Mouse (Mus musculus) spleen, adult 18-20 months (tissue): ENCODE measurements around the gene Senp7.

Experiments
- DNase-seq, 2 experiments: peaks; one replicate each; pipeline ENCODE4 v3.0.0; 2022; ENCODE audit warnings: mixed read lengths in 2 of 2

Gene Senp7

DNA sequence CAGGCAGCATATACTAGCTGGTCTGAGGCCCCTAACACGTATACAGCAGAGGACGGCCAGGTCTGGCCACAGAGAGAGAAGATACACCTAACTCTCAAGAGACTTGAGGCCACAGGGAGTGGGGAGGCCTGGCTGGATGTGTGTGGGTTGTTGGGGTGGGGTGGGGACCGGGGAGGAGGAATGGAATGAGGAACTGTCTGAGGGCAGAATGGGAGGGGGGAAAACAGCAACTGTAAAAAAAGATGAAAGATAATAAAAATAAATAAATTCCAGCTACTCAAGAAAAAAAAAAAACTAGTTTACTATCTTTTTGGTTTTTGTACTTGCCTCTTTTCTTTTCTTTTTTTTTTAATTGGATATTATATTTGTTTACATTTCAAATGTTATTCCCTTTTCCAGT, 91.8 kb downstream of the Senp7 start:
- no peak for DNase-seq

DNA sequence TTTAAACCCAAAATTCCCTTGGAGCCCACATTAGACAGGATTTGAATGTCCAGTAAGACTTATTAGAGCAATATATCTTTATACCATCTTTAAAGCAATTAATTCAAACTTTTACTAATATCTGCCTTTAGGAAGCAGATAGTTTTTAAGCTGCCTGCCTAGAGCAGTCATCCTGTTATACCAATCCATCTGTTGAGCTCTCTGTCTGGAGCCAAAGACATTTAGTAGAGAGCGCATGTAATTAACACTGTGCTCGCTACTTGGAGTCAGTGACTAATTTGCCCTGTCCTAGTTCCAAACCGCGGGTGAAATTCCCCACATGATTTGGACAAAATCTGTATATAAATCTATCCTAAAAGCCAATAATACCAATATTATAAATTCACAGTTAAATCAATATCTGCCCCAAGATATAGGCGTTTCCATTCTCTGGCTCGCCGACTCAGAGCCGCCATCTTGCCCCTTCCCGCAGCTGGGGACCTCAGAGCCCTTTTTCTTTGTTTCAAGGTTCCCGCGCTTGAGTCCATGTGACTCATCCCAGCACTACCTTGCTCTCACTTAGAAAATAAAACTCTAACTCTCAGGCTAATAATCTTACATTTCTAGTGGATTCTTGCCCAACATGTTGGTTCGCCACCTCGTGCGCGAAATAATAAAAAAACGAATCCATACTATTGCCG, 96.9 kb downstream of the Senp7 start:
- no peak for DNase-seq

DNA sequence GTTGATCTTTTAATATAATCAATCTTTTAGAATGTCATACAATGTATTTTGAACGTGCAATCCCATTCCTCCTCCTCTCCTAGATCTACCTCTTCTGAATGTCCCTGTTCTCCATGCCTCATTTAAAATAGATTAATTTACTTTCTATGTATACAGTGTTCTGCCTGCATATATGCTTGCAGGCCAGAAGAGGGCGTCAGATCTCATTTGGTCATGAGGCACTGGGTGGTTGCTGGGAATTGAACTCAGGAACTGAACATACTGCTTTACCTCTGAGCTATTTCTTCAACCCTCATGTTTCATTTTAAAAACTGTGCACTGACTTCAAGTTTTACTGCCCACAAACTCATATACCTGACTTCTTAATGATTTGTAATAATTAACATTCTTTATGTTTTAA, 99.5 kb downstream of the Senp7 start:
- DNase-seq, result no peak

DNA sequence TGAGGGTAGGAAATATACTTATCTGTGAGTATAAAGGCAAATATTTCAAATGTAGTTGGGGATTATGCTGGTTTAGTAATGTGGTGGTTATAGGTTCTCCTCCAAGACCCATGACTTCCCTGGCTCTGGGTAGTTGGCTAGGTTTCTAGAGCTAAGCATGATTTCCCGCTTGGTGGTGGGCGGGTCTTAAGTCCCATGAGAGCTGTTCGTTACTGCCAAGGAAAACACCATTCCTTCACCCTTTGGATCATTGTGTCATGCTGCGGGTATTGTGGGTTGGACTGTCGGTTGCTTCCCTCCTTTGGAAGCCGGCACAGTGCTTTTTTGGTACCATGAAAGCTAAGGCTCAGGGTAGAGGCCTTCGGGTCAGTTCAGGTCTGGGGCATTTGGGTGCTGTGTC, 115.3 kb downstream of the Senp7 start:
- no peak for DNase-seq

DNA sequence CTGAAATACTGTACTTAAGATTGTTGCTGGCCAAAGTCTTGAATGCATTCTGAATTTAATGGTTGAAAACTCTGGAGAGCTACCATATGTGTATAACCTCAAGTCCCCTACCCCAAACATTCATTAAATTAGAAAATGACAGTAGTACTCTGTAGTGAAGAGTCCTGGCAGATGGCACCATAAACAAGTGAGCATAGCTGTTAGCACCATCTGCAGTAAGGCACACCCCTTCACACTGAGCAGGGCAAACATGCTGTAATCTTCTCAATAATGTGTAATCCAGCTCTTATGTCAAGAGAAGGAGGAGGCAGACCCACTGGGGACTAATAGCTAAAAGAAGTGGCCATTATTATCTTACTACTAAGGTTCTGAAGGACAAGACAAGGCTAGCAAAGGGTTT, 122.1 kb downstream of the Senp7 start:
- DNase-seq, result no peak

DNA sequence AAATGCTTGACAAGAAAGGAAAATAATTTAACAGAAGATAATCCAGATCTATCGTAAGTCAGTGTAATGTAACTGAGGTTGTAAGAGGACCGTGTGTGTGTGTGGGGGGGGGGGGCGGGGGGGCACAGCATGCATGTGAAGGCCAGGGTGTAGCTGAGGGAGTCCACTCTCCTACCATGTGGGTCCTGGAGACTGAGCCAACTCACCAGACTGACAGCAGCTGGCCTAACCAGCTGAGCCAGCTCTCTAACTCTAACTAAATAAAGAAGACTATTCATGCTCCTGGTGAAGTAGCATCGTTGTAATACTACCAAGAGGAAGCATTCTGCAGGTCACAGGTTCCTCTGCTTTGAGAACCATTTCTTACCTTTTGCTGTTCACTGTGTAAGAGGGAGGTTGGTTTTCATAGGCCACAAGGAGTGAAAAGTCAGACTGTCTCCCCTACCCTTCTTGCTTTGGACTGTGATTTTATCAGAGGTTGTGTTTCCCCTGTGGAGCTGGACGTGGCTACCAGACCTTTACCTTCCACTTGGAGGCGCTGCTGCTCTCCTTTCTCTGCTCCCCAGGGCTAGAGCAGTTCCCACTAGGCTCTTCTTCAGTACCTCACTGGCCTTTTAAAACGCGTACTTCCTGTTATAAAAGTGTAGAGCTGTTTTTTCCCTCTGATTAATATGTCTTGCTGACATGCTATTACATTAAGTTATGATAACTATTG, 127.9 kb downstream of the Senp7 start:
- DNase-seq, result no peak

DNA sequence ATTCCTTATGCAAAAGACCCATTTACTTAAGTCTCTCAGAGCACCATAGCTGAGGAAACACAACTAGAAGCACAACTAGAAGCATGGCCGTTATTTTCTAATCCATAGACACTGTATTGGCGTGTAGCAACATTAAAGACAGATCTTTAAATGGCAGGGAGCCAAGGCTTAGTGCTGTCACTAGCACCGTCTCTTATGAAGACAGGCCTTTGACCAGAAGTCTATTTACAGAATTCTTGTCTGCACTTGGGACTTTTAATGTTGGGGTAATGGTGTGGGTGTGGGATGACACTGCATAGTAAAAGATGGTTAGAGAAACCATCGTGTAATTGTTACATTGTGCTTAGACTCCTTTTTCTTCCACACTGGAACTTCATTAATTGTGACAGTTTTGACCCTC, 138.7 kb downstream of the Senp7 start:
- DNase-seq, result no peak

DNA sequence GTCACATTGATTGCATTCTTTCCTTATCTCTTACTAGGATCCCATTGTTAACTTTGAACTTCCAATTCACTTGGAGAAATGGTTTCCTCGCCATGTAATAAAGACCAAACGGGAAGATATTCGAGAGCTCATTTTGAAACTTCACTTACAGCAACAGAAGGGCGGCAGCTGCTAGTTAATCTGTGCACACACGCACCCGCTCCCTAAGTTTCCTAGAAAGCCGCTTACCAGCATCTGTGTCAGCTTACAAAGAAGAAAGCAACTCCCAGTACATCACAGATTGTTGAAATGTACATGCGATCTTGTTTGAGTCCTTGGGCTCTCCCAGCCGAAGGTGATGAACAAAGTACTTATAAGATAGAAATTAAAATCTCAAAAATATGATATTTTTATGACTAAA, 140.1 kb downstream of the Senp7 start:
- no peak for DNase-seq

DNA sequence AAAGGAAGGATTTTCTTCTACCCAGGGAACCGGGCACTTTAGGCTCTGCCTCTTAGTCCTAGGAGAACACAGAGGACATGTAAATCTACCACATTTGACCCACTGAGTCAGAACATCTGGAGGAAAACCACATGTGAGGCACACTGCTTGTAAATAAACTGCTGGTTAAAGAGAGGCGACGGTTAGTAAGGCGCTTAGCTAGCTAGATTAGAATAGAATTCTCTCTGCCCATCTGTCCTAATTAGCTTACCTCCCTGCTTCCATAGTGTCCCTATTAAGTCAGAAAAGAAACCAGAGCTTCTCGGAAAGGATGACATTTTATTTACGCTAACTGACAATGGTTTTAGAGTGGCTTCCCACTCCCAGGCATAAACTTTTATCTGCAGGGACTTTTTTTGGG, 155.9 kb downstream of the Senp7 start, which contains the start of gene Impg2:
TSS of gene Impg2 (plus strand) at position 263 of the 400 bp plus-strand sequence.
- DNase-seq, result no peak

DNA sequence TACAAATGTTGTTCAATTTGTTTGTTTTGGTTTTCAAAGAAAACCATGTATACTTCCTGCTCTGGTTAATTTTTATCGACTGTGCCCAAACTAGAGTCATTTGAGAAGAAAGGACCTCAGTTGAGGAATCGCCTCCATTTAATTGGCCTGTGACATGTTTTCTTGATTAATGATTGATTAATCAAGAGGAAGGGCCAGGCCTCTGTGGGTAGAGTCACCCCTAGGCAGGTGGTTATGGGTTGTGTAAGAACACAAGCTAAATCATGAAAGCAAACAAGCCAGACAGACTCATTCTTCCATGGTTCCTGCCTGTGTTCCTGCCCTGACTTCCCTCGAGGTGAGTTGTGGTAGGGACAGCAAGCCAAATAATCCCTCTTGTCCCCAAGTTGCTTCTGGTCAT, 164.6 kb downstream of the Senp7 start:
- DNase-seq, result no peak

DNA sequence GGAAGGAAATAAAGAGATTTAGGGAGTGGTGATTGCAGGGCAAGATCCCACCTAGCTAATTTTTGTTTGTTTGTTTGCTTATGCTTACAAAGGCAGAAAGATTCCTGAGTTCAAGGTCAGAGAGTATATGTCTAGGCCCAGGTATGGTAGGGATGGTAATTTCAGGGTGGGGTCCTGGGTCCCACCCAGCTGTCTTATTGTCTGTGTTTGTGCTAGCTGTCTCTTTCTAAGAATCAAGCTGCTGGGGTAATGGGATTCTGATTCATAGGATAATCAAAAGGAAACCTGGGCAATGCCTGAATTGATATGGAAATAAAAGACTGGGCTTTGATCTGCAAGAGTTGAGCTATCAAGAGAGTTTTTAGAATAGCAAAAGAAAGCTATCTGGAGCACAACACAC, 179.5 kb downstream of the Senp7 start:
- DNase-seq, result no peak

DNA sequence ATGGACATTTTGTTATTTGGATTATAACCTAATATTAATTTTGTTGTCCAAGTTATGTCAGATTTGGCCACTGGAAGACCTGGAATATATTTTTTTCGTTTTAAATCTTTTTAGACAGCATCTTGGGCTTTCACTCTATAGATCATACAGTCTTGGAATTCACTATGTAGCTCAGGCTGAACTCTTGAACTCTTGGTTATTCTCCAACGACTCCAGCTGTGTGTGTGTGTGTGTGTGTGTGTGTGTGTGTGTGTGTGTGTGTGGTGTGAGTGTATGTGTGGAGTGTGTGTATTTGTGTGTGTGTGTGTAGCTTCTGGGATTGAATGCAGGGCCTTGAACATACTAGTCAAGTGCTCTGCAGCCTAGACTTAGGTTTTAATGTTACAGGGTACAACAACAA, 181.3 kb downstream of the Senp7 start:
- no peak for DNase-seq

DNA sequence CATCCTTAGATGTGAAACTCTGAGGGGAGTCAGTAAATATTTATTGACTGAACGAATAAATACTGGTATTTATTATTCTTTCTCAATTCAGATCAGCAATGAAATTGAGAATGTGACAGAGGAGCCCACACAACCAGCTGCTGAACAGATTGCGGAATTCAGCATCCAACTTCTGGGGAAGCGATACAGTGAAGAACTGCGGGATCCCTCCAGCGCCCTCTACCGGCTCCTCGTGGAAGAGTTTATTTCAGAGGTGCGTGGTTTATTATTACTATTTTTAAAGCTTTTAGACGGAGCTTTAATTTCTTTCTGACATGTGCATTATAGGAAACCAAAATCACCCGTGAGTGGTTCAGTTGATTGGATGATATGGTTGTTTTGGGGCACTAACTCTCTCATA, 183.2 kb downstream of the Senp7 start:
- peak in 1 of 2 experiments; percentile 5 for DNase-seq

DNA sequence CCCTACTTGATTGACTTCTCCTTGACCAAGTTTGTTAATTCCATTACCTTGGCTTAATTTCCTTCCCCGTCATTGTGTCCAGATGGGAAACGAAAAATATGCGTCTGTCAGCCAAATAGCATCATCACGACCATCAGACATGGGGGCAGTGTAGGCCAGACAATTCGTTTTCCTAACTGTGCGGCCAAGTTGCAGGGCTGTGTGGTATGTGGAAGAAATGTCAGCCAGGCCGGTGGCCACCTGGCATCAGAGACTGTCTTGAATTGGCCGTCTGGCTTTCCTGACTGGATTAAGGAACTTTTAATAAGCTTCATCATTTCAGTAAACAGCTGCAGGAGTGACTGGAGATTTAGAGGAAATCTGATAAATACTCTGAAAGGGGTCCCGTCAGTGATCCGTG, 184.6 kb downstream of the Senp7 start:
- DNase-seq, result no peak
